Mouse (Mus musculus) lung, postnatal 0 days (tissue): ENCODE measurements around the gene Cypt15.
"Not testable (repeated sequence)": the region's sequence is repeated elsewhere in the genome, so short reads cannot be mapped to it uniquely, and the experiment has no call there.

ENCODE experiments used
- CTCF ChIP-seq: IDR thresholded peaks from 2 replicates; pipeline ENCODE4 v1.5.1; 2016; ENCODE audit warnings: antibody characterized with exemption, mild to moderate bottlenecking
- EP300 ChIP-seq: IDR thresholded peaks from 2 replicates; pipeline ENCODE4 v1.6.1; 2016; ENCODE audit warnings: antibody characterized with exemption, mild to moderate bottlenecking, control low read depth

DNA sequence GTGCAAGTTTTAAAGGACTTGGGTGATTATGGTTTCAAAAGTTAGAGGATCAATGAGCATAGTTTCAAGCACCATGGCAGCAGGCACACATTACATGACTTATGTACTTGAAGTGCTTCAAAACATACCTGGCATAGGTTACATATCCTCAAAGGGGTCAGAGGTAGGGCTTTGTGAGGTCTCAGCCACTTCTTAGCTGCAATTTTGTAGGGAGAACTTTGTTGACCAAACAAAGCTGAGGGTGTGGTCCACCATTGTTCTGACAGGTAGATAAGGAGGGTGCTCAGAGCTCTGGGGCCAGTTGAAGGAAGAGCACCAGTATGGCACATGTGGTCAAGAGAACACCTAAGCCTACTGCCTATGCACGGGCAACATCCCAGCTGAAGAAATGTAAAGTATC is at the start of gene Cypt15:
- TF ChIP-seq CTCF, EP300: not testable (repeated sequence)
